Mouse (Mus musculus) neutrophil, adult 83 days (primary cell): ENCODE data around the gene Zfp280b. TPM values are rescaled to one million over a fixed set of nuclear protein-coding genes. Genes with fewer than 3 reads are reported as not detected.

Experiments
- total RNA-seq, 2 experiments: library from RNA; stranded (reverse); gene quantifications; one replicate each; pipeline ENCODE4 v1.2.4; 2023

The Zfp280b gene
- 1 to 10 TPM; 3.3 to 5.6 TPM for total RNA-seq

GRCm38 (mm10) chr10:76032402-76033118, at the start of gene Zfp280b:
Zfp280b (plus strand) TSS chr10:76032650.

Other genes with a start within 250 kb of the Zfp280b start
- gene Gstt1, start 234.1 kb upstream of the Zfp280b start, total RNA-seq: 1 to 10 TPM; 3.3 to 3.7 TPM
- not detected for gene Gstt4, start 210.1 kb upstream of the Zfp280b start, total RNA-seq
- 1 to 10 TPM; 4.0 to 7.5 TPM for gene Gstt2, start 195.2 kb upstream of the Zfp280b start, total RNA-seq
- gene Mif, start 172.4 kb upstream of the Zfp280b start, total RNA-seq: 10 to 100 TPM; 68.8 to 78.6 TPM
- 1 to 10 TPM; 1.2 to 1.8 TPM for gene Derl3, start 139.2 kb upstream of the Zfp280b start, total RNA-seq
- 10 to 100 TPM; 37.4 to 38.3 TPM for gene Smarcb1, start 111.0 kb upstream of the Zfp280b start, total RNA-seq
- 10 to 100 TPM in 1 of 2 experiments, 1 to 10 TPM in 1; 8.0 to 10.3 TPM for gene Chchd10, start 99.5 kb upstream of the Zfp280b start, total RNA-seq
- under 1 TPM in 1 of 2 experiments, not detected in 1; 0.20 TPM for gene Mmp11, start 96.2 kb upstream of the Zfp280b start, total RNA-seq
- 1 to 10 TPM; 1.0 to 1.6 TPM for gene Gm867, start 92.0 kb upstream of the Zfp280b start, total RNA-seq
- 1 to 10 TPM; 2.6 to 3.6 TPM for gene Vpreb3, start 89.6 kb upstream of the Zfp280b start, total RNA-seq
- gene Gm5134, start 78.1 kb upstream of the Zfp280b start, total RNA-seq: under 1 TPM in 1 of 2 experiments, not detected in 1; 0.13 TPM
- gene Slc5a4b, start 78.3 kb downstream of the Zfp280b start, total RNA-seq: not detected
- not detected for gene Slc5a4a, start 114.8 kb downstream of the Zfp280b start, total RNA-seq
- 1 to 10 TPM; 1.3 to 1.6 TPM for gene Prmt2, start 205.2 kb downstream of the Zfp280b start, total RNA-seq
- not detected for gene S100b, start 221.2 kb downstream of the Zfp280b start, total RNA-seq